Mouse (Mus musculus) cerebellum, postnatal 36 days (tissue): Measurements from ENCODE around the gene Cfi.

ENCODE experiments used
- DNase-seq, 2 experiments: peaks; one replicate each; pipeline ENCODE4 v3.0.0; 2021 to 2022; ENCODE audit warnings: mixed read lengths in 2 of 2

Cfi gene

DNA sequence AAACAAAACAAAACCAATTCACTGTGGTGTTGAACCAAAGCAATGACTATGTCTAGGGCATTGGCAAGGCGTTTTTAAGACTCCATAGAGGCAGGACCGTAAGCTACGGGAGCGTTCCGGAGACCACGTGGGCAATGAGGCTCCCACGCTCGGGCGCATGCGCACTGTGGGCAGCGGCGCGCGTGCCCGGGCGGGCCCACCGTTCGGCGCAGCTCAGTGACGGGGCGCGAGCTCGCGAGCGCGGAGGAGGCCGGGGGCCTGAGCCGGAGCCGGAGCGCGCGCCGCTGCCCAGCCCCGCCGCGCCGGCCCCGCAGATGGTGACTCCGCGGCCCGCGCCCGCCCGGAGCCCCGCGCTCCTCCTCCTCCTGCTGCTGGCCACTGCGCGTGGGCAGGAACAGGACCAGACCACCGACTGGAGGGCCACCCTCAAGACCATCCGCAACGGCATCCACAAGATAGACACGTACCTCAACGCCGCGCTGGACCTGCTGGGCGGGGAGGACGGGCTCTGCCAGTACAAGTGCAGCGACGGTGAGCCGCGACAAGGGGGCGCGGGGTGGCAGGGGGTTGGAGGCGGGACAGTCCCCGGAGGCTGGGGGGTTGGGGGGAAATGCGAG lies 42.8 kb downstream of the Cfi start, which contains the start of gene Pla2g12a:
TSS of gene Pla2g12a (plus strand) at position 202 of the 617 bp plus-strand sequence.
- peak; percentile 90 to 94 for DNase-seq

- no peak for DNase-seq
Measured at GRCm38 (mm10) chr3:129879131-129879757, 43.6 kb downstream of the Cfi start.

GRCm38 (mm10) chr3:129879913-129880312 lies 44.2 kb downstream of the Cfi start:
- no peak for DNase-seq

DNA sequence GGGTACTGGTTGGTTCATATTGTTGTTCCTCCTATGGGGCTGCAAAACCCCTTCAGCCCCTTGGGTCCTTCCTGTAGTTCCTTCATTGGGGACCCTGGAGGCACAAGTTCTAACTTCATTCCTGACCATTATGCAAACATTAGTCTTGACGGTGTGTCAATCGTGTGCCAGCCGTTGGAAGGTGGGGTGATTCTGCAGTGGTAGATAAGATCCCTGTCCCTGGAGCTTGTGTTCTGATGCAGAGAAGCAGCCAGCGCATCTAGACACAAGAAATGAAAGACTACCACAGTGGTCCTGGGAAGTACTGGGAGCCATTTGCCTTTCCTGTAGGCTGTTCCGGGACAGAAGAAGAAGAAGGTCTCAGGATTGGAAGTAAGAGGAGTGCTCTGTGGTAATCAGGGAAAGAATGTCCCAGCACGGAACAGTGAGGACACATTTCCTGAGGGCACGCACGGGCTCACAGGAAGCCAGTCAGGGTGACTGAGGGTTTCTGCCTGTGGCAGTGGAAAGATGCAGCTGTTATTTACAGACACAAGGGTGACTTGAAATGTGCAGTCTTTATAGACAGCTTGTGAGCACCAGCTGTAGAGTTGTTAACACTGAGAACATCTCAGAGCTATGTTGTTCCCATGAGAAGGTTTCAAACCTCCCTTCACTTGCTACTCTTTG lies 45.4 kb downstream of the Cfi start:
- DNase-seq = no peak

DNA sequence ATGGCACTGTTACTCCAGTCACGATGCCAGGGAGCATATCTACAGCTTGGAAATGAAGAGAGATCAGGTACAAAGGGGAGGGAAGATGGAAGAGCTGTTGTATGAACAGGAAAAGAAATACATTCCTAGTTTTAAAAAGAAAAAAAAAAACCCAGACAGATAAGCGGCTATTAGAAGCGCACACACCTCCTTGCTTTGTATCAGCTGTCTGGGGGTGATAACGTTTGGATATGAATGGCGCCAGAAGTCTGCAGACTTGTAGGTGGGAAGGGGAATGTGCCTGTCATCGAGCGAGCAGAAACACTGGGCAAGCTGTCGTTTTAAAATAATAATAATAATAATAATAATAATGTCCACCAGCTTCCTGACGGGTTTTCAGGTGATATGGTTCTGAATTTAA lies 49.9 kb downstream of the Cfi start:
- no peak for DNase-seq

GRCm38 (mm10) chr3:129886430-129886829 lies 50.7 kb downstream of the Cfi start:
- DNase-seq = no peak

- DNase-seq = no peak
Measured at GRCm38 (mm10) chr3:129887779-129888517, 52.3 kb downstream of the Cfi start.

GRCm38 (mm10) chr3:129892003-129892402 lies 56.3 kb downstream of the Cfi start:
- no peak for DNase-seq

DNA sequence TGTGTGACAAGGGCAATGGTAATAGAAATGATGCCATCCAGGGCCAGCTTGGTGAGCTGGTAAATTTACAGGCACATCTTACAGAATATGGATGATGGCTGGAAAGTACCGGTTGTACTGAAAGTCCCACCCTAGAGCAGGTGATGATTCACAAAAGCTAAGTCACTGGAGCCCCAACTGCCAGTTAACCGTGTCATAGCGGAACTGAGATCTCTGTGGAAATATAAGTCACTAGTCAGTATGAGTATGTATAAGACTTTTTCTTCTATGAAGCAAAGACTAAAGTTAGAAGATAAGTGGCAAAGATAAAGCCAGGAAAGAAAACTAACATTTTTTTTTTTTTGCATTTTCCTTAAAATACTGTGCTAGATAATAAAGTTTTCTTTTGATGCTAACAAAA lies 57.5 kb downstream of the Cfi start:
- DNase-seq = no peak

- no peak for DNase-seq
Measured at GRCm38 (mm10) chr3:129896591-129896990, 60.9 kb downstream of the Cfi start.

GRCm38 (mm10) chr3:129898886-129899285 lies 63.2 kb downstream of the Cfi start:
- no peak for DNase-seq

DNA sequence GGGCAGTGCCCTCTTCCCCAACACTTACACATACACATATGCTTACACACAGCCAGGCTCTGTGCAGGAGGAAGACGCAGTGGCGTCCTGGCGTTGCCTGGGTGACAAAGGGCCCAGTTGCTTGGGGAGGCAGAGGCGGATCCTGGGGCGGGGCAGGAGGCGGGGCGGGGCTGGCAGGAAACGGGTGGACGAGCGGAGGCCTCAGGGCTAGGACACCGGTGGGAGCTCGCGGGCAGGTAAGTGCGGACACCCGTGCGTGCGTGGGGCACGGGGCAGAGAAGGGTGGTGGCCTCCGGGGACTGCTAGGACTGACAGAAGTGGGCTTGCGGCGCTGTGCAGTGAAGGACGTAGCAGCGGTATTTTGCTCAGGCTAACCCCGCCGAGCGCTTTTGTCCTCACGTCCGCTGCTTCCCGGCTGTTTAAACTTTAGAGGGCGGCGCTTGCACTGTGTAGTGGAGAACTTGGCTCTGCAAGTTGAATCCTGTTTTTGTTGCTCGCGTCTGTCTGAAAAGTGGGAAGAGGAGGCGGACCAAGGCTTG lies 65.7 kb downstream of the Cfi start, which contains the start of gene Casp6:
TSS of gene Casp6 (plus strand) at position 155 of the 539 bp plus-strand sequence.
- peak; percentile 29 to 53 for DNase-seq

- no peak for DNase-seq
Measured at GRCm38 (mm10) chr3:129903369-129903768, 67.7 kb downstream of the Cfi start.

- DNase-seq = no peak
Measured at GRCm38 (mm10) chr3:129903866-129904265, 68.2 kb downstream of the Cfi start.

DNA sequence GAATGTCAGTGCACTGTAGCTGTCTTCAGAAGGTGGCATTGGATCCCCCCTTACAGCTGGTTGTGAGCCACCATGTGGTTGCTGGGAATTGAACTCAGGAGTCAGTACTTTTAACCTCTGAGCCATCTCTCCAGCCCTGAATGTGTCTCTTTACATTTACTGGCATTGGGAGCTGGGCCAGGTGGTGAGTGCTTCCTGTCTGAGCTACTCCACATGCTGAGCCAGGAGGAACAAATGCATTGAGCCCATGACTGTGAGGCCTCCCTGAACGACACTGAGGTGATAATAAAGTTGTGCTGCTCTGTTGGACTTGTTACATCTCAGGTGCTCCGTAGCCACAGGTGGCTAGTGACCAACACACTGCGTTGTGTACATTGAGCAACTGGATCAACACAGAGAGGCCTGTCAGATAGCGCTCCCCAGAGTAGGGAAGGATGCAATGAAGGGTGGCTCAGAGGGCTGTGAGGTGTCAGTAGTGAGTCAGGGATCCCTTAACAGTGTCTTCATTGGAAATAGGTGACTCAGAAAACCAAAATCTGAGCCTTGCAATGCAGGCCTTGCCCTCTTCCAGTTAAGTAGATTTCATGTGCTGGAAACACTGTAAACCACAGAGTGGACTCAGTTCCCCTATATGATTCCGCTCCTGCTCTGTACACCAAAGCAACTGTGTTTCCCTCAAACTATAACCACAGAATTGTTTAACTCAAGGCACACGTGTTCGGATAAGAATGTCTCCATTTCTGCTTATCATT lies 68.9 kb downstream of the Cfi start:
- no peak for DNase-seq

GRCm38 (mm10) chr3:129912025-129912424 lies 76.3 kb downstream of the Cfi start:
- no peak for DNase-seq

DNA sequence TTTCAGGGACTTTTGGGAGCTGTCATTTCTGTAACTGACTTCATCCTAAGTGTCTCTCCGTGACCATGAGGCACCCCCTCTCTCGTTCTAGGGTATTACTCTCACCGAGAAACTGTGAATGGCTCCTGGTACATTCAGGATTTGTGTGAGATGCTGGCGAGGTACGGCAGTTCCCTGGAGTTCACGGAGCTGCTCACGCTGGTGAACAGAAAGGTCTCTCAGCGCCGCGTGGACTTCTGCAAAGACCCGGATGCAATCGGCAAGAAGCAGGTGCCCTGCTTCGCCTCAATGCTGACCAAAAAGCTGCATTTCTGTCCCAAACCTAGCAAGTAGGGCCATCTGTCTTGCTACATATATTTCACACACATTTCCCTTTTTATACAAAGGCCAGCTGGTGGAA lies 77.6 kb downstream of the Cfi start:
- no peak for DNase-seq

DNA sequence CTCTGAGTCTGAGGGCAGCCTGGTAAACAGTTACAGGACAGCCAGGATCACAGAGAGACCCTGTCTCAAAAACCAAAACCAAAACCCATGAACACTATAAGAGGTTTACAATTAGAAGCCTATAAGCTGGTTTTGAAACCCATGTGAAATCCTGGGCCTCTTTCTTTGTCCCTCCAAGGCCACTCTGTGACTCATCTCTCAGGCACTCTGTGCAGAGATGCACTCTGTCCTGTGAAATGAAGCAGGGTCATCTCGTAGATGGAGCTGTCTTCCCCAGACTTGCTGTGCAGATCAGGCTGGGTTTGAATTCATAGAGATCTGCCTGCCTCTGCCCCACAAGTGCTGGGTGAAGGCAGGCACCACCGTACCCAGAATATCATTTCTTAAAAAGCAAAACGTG lies 81.7 kb downstream of the Cfi start:
- DNase-seq = no peak

GRCm38 (mm10) chr3:129918434-129918833 lies 82.8 kb downstream of the Cfi start:
- peak; percentile 49 to 54 for DNase-seq

DNA sequence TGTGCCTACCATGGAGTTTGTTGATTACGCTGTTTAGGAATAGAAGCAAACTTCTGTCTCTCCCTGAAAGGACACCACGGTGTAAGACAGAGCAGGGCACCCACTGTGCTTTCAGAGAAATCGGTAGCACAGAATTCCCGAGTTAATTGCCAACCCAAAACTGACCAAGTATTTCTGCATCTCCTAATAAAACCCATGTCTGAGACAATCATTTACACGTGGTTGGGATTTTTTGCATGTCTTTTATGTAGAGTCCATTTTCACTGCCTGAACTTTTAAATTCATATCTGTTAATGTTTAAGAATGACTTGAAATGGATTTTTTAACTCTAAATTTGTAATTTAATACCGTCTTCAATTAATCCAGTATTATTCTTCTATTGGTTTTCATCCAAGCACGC lies 87.9 kb downstream of the Cfi start:
- no peak for DNase-seq
